Mouse (Mus musculus): Measurements from ENCODE around the gene E130114P18Rik. TPM values are rescaled to one million over a fixed set of nuclear protein-coding genes. Genes with fewer than 3 reads are reported as not detected.

Gene E130114P18Rik
- polyA plus RNA-seq, 1 experiment, result not detected

DNA sequence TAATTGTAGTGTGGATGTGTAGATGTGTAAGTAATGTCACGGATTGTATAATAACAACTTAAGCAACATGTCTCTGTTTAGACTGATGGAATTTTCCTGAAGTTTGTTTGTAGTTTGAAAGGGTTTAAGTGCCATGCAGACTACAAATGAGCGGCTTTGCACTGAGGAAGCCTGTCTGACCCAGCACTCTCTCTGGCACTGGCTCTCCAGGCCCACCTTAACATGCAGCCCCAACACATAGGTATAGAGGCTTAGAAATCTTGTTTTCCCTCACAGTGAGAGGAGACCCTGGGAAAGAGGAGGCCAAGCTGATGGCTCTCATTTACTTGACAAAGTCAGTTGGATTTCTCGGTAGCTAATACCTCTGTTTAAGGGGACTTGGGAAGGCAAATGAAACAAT, 19.2 kb downstream of the E130114P18Rik start:
- H3K27me3 ChIP-seq (replicated peaks), result peaks cover 49% of the 10 kb centered on the region
- no peak overlapping the region for H3K4me3 ChIP-seq (replicated peaks)
- no peaks in the 10 kb centered on the region for H3K36me3 ChIP-seq (replicated peaks; ENCODE audit: low read length)
- H3K9me3 ChIP-seq, result no peaks in the 10 kb centered on the region
- H3K4me1 ChIP-seq, result peaks cover 22% of the 10 kb centered on the region
- TF ChIP-seq FLI1 (IDR thresholded peaks at IDR 0.05; ENCODE audit: low read length) (no peak), GATA1 (IDR thresholded peaks at IDR 0.05; ENCODE audit: borderline replicate concordance, low read length) (no peak)

DNA sequence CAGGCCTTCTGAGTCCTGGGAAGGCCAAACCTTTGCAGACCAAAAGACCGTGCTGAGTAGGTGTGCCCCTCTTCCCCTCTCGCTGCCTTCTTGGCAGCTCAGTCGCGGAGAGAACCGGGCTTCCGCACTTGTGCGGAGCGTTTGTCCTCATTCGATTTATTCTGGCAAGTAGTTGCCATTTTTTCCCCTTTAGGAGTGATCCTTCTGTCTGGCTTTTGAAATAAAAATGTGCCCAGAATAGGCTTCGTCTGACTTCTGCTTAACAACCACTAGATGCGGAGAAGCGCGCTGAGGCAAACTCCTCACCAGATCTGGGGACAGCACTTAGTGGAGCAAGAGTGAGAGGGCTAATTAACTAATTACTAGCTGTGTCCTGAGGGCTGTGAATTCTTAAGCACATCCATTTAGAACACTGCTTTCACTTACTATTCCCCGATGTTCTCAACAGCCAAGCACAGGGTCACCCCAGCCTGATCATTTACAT, 19.9 kb downstream of the E130114P18Rik start:
- H3K4me1 ChIP-seq, result peaks cover 26% of the 10 kb centered on the region
- H3K4me3 ChIP-seq (replicated peaks), result peak overlapping the region; percentile 92
- H3K36me3 ChIP-seq (replicated peaks; ENCODE audit: low read length), result no peaks in the 10 kb centered on the region
- TF ChIP-seq FLI1 (IDR thresholded peaks at IDR 0.05; ENCODE audit: low read length) (no peak), GATA1 (IDR thresholded peaks at IDR 0.05; ENCODE audit: borderline replicate concordance, low read length) (no peak)
- peaks cover 52% of the 10 kb centered on the region for H3K27me3 ChIP-seq (replicated peaks)
- H3K9me3 ChIP-seq, result no peaks in the 10 kb centered on the region

- Histone ChIP-seq H3K4me1 (peaks cover 32% of the 10 kb centered on the region), H3K4me3 (replicated peaks) (peak overlapping the region; percentile 92), H3K9me3 (no peaks in the 10 kb centered on the region), H3K36me3 (replicated peaks; ENCODE audit: low read length) (no peaks in the 10 kb centered on the region), H3K27me3 (replicated peaks) (peaks cover 55% of the 10 kb centered on the region)
- TF ChIP-seq GATA1 (IDR thresholded peaks at IDR 0.05; ENCODE audit: borderline replicate concordance, low read length) (no peak), FLI1 (IDR thresholded peaks at IDR 0.05; ENCODE audit: low read length) (no peak)
Observed at GRCm38 (mm10) chr4:97757207-97757977, 20.5 kb downstream of the E130114P18Rik start.

DNA sequence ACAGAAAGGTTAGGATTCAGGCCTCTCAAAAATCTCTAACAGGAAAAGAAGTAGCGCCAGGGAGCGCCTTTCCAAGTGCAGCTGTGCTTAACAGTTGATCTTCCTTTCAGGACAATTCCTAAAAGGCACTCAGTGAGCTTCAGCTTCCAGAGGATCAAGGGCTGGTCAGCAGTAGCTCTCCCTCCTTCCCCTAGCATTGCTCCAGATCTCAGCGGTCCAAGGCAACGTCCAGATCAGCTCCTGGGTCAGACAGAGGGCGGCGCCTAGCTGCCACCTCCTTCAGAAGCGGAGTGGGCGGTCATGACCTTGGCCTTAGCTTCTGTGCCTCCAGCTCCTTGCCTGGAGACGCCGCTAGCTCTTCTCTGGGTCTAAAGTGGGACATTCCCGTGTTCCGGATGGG, 23.6 kb downstream of the E130114P18Rik start:
- H3K4me3 ChIP-seq (replicated peaks), result peak overlapping the region; percentile 35
- H3K36me3 ChIP-seq (replicated peaks; ENCODE audit: low read length), result no peaks in the 10 kb centered on the region
- H3K4me1 ChIP-seq, result peaks cover 49% of the 10 kb centered on the region
- TF ChIP-seq FLI1 (IDR thresholded peaks at IDR 0.05; ENCODE audit: low read length), result no peak
- no peak for TF ChIP-seq GATA1 (IDR thresholded peaks at IDR 0.05; ENCODE audit: borderline replicate concordance, low read length)
- peaks cover 49% of the 10 kb centered on the region for H3K27me3 ChIP-seq (replicated peaks)
- H3K9me3 ChIP-seq, result no peaks in the 10 kb centered on the region

DNA sequence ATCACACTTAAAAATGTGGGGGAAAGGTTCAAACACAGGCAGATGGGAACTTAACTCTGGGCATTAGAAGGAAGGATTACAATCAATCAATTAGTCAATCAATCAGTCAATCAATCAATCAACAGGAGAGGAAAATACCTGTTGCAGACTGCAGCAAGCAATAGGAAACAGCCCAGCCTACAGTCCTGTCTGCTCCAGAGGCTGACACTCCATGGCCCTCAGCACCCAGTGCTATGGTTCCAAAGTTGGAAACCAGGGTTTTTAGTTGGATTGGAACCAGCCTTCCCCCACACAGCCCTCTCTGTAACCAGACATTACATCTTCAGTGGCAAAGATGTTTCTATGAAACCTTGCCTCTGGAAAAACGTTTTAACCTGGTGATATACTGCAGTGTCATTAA, 24.4 kb downstream of the E130114P18Rik start:
- H3K9me3 ChIP-seq, result no peaks in the 10 kb centered on the region
- H3K4me3 ChIP-seq (replicated peaks), result no peak overlapping the region
- TF ChIP-seq FLI1 (IDR thresholded peaks at IDR 0.05; ENCODE audit: low read length) (no peak), GATA1 (IDR thresholded peaks at IDR 0.05; ENCODE audit: borderline replicate concordance, low read length) (no peak)
- peaks cover 47% of the 10 kb centered on the region for H3K4me1 ChIP-seq
- H3K27me3 ChIP-seq (replicated peaks), result peaks cover 44% of the 10 kb centered on the region
- no peaks in the 10 kb centered on the region for H3K36me3 ChIP-seq (replicated peaks; ENCODE audit: low read length)

DNA sequence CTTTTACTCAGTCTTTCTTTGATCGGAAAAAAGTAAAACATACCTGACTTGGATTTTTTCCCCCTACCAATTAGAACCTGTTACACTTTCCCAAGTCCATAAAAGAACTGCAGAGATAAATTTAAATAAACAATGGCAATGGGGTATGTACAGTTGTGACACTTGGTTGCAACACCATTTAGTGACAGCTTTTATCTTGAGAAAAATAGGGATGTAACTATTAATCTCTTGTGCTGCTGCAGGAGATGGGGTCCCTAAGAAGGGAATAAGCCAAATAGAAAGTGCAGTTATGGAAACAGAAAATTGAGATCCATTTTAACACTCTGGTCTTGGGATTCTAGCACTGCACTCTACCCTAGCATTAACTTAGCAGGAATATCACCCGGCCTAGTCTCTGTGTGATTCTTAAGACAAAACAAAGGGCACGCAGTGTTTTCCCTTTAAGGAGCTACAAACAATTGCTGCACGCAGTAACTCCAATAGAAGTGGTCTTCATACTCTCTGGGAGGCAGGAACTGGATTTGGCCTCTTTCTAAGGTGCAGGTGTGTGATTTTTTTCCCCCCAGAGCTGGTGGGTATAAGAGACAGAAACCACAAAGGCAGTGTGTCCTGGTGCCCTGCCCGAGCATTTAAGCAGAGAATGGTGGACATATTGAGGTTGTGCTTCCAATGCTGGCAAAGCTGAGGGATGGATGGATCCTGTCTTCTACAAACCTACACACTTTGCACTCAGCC, 25.4 kb downstream of the E130114P18Rik start:
- no peaks in the 10 kb centered on the region for H3K9me3 ChIP-seq
- H3K36me3 ChIP-seq (replicated peaks; ENCODE audit: low read length), result no peaks in the 10 kb centered on the region
- H3K27me3 ChIP-seq (replicated peaks), result peaks cover 36% of the 10 kb centered on the region
- H3K4me3 ChIP-seq (replicated peaks), result peak overlapping the region; percentile 97
- peaks cover 36% of the 10 kb centered on the region for H3K4me1 ChIP-seq
- TF ChIP-seq FLI1 (IDR thresholded peaks at IDR 0.05; ENCODE audit: low read length), result no peak

DNA sequence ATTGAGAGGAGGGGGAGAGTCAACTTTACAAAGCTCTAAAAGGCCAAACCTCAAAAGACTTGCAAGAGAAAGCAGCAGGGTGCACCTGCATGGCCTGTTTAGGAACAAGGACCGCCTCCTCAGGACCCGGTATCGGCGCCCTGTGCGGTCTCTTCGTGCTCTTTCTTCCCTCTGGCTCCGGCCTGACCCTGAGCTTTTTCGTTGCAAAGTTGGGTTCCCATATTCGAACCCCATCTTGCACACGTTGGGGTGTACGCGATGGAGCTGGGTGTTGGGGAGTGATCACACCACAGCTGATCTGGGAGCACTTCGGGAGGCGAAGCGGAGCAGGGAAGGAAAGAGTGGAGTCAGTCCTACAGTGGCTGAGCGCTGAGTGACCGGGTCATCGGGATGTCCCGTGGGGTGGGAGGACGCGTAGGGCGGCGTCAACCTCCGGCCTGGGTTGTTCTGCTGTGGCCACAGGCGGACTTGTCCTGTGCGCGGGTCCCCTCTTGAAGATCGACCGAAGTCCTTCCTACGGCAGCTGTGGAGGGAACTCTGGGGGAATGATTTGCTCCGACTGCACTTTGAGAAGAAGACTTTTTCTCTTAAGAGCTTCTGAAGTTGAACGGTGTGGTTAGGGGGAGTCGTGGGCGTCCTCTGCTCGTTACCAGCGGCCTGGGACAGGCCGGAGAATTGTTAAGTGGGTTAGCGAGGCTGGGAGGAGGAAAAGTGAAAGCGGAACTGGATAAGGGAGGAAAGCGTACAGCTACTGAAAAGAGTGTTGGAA, 26.2 kb downstream of the E130114P18Rik start:
- TF ChIP-seq FLI1 (IDR thresholded peaks at IDR 0.05; ENCODE audit: low read length) (no peak), GATA1 (IDR thresholded peaks at IDR 0.05; ENCODE audit: borderline replicate concordance, low read length) (no peak)
- Histone ChIP-seq H3K4me3 (replicated peaks) (peak overlapping the region; percentile 97), H3K4me1 (peaks cover 31% of the 10 kb centered on the region), H3K9me3 (no peaks in the 10 kb centered on the region), H3K27me3 (replicated peaks) (peaks cover 33% of the 10 kb centered on the region), H3K36me3 (replicated peaks; ENCODE audit: low read length) (no peaks in the 10 kb centered on the region)

DNA sequence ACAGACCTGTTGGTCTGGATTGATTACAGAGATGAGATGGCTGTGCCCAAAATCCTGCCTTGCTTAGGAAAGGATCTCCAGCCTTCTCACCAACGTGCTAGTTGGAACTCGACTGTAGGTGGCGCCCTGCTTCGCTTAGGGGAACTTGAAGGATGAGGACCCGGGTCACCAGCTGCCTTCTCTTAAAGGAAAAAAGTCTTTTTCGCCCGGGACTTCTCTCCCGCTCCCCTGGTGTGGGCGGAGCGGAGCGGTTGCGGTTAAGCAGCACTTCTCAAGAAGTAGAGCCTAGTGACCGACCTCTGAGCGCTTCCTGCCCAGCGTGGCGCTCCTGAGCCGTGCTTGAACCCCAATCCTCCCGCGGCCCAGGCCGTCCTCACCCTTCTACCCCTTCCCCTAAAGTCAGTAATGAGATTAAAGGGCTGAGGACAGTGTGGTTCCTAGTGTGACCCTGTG, 26.8 kb downstream of the E130114P18Rik start:
- Histone ChIP-seq H3K27me3 (replicated peaks) (peaks cover 34% of the 10 kb centered on the region), H3K36me3 (replicated peaks; ENCODE audit: low read length) (no peaks in the 10 kb centered on the region), H3K9me3 (no peaks in the 10 kb centered on the region), H3K4me3 (replicated peaks) (peak overlapping the region; percentile 97), H3K4me1 (peaks cover 35% of the 10 kb centered on the region)
- TF ChIP-seq GATA1 (IDR thresholded peaks at IDR 0.05; ENCODE audit: borderline replicate concordance, low read length), result no peak
- no peak for TF ChIP-seq FLI1 (IDR thresholded peaks at IDR 0.05; ENCODE audit: low read length)

- TF ChIP-seq GATA1 (IDR thresholded peaks at IDR 0.05; ENCODE audit: borderline replicate concordance, low read length) (no peak), FLI1 (IDR thresholded peaks at IDR 0.05; ENCODE audit: low read length) (no peak)
- Histone ChIP-seq H3K9me3 (no peaks in the 10 kb centered on the region), H3K4me1 (peaks cover 42% of the 10 kb centered on the region), H3K36me3 (replicated peaks; ENCODE audit: low read length) (no peaks in the 10 kb centered on the region), H3K4me3 (replicated peaks) (no peak overlapping the region), H3K27me3 (replicated peaks) (peaks cover 35% of the 10 kb centered on the region)
Observed at GRCm38 (mm10) chr4:97750401-97750800, 27.5 kb downstream of the E130114P18Rik start.
